Mouse (Mus musculus) thymus, postnatal 4 days (tissue): ENCODE results near the gene 1500015O10Rik.

ENCODE experiments used
- DNase-seq: peaks from one replicate; pipeline ENCODE4 v3.0.0; 2021

Gene 1500015O10Rik

DNA sequence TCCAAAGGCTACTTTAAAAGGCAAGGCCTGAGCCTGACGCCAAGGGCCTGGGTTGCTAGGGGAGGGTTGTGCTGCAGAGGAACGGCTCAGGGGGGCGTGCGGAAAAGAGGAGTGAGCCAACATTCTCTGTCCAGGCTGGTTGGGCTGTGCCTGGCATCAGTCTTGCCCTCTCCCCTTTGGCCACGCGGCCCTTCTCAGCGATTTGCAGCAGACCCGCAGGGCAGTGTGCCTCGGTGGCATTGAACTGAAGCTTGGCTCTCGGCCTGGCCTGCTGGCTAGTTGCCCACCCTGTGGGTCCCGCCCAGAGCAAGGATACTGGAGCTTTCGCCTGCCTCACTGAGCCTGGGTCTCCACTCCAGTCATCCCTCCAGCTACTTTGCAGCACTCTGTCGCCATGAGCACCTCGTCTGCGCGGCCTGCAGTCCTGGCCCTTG lies at the start of gene 1500015O10Rik:
Gene 1500015O10Rik, plus strand, starts transcription at position 112 of the 434 bp plus-strand sequence.
- DNase-seq: no peak

DNA sequence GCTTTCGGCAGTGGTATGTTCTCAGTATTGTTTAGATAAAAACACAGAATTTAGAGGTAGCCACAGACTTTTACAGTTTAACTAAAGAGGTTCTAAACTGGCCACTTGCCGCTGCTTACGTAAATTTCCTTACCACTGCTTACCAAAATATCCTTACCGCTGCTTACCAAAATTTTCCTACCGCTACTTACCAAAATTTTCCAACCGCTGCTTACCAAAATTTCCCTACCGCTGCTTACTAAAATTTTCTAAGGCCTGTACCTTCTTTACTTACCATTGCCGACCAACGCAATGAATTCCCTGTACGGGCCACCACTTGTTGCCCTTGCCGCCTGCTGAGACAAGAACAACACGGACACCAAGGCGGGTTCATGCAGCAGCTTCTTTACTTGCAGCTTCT lies 40.4 kb upstream of the 1500015O10Rik start:
- DNase-seq: no peak

DNA sequence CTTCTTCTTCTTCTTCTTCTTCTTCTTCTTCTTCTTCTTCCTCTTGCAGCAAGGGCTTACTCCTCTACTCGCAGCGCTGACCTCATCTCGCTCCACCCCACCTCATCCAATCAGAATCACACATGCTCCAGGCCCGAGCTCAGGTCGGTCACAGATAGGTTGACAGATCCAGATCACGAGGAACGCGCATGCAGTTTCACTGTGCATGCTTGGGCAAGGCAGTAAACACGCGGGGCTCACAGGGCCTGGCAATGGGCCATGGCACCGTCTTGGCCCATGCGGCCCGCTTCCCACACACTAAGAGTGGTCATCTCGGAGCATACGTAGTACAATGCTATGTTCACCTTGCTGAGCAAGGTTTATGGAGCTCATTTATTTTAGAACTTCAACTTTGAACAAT lies 39.9 kb upstream of the 1500015O10Rik start:
- no peak for DNase-seq

DNA sequence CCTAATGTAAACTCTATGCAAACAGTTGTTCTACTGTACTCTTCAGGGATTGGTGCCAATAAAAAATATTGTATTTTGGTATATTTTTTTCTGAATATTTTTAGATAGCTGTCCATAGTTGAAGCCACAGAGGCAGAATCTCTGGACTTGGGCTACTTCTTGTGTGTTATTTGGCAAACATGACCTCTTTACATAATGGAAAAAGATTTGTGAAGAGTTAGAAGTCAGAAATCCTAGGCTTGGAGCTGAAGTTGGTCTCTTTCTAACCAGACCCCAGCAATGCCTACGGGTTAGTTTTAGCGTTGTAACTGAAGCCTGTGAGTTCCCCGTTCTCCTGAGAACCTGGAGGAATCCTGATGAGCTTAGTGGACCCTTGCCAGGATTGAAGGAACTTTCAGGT lies 36.3 kb upstream of the 1500015O10Rik start:
- no peak for DNase-seq

DNA sequence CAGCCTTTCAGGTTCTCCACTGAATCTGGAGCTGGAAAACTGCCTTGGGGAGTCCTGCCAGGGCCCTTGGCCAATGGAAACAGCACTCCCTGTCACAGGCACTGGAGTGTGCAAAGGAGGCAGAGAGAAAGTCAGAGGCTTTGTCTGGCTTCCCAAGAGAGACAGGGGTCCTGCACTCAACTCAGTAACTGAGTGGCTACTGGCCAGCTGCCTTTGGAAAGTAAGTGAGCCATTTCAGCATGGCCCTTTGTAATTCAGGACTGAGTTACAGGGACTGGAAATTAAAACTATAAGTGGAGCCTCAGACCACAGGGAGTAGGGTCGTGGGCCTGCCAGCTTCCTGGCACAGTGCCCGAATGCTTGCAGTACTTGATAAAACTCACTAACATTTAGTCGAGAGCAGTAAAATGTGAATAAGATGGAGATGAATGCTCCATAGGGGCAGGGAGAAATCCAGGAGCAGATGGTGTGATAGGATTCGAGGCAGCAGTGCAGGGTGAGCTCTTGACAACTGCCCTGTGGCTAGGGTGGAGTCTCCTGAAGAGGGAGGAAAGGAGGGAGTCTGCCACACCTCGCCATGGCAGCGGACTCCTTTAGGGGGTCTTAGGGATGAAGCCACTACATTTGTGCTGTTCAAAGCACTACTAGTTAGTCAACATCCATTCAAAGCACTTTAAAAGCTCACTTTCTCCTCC lies 35.4 kb upstream of the 1500015O10Rik start:
- DNase-seq: no peak

DNA sequence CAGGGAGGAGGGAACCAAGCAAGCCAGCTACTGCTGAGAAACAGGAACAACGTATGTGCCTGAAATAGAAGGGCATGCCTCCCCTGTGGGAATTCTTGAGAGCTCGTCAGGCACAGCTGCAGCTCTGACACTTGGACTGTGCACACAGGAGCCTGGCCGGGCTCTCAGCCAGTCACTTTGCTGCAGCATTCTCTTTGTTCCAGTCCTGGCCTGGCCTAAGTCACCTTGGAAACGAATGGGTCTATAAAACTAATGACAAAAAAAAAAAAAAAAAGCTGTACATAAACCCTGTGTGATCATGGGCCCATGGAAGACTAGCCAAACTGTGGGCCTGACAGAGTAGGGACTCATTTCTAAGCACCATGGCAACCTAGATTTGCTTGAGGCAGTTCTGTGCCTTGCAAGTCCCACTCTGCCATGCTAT lies 31.8 kb upstream of the 1500015O10Rik start:
- DNase-seq: no peak

DNA sequence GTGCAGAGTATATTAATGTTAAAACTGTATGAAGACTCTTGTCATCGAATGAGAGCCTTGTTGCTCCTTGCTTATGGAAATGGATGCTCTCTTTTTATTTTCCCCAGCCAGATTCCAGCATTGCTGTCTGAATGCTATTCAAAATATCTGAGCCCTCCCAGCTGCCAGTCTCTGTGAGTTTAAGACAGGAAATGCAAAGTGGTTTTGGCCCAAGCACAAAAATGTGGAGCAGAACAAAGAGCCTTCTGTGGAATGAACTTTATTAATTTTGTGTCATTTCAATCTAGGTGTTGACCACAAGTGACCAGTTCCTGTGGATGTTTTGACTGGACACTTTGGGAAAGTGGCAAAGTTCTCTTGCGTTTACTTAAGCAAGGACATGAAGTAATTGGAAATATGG lies 15.6 kb upstream of the 1500015O10Rik start:
- DNase-seq: no peak

DNA sequence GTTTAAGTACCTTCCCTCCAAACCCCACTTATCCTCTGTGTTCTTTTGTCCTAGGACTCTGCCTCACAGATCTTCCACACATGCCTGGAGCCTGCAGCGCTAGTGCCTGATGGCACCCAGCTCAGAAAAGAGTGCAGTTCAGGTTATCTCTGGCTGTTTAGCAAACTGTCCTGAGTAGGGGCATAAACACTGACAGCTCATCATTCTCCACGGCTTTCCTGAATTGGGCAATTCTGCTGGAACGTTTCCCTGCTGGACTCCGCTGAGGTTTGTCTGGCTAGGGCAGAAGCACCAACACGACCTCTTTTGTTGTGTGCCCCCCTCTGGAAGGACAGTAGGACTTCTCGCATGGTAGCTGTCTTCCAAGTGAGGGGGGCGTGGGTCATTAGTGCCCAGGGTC lies 12.4 kb upstream of the 1500015O10Rik start:
- DNase-seq: no peak

DNA sequence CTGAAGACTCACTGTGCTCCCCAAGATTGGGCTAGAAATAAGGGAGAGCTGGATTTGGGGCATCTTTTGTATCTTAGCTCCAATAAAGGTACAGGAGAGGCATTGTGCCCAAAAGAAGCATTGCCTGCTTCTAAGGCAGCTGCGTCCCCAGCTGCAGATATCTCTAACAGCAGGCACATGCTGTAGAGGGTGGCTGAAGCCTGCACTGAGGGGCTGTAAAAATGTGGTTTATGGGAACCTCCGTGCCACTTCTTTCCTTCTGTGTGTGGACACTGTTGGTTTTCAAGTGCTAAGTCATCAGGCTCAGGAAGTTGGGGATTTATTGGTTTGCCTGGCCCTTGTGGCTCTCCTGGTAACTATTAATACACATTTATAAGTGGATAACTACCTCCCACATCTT lies 11.6 kb upstream of the 1500015O10Rik start:
- no peak for DNase-seq

DNA sequence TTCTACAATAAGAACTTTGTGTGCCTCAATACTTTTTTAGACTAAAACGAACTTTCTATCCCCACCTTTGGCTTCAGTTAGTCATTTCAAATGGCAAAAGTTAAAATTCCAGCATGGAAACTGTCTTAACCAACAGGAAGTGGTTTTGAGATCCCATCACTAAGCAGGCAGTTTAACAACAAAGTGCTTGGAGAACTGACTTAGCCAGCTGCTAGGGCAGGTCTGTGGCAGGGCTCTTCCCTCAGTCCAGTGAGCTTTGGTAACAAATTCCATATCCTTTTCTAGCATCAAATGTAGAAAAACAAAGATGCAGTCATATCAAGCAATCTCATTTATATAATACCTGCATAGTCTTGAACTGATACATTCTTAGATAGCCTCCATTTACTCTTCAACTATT lies 7.9 kb upstream of the 1500015O10Rik start:
- DNase-seq: no peak

DNA sequence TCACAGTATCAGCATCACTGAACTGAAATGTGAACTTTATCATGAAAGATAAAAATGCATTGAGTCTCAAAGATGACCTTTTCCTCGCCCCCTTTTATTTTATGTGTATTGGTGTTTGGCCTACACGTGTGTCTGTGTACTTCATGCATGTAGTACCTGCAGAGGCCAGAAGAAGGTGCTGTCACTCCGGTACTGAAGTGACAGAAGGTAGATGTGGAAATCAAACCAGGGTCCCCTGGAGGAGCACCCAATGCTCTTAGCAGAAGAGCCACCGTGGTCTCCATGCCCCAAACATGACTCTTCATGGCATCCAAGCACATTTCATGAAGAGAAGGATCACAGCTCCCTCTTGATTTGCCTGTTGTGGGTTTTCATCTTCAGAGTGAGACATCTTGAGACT lies 1.7 kb downstream of the 1500015O10Rik start:
- DNase-seq: peak; percentile 43

DNA sequence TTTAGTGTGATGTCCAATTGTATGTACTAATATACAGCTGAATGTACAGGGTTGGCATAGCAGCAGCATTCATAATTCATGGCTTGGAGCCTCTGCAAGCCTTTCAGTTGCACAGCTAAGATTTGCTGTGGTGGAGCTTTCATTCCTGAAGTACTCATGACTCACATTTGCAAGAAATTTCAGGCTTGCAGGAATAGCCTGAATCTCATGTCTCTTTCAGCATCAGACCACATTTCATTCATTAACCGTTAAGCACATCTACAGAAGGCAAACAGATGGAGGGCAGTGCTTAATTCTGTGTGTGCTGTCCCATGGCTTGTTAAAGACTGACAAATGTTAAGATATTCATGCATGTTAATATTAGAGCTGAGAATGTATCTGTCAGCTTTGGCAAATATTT lies 2.3 kb downstream of the 1500015O10Rik start:
- no peak for DNase-seq

DNA sequence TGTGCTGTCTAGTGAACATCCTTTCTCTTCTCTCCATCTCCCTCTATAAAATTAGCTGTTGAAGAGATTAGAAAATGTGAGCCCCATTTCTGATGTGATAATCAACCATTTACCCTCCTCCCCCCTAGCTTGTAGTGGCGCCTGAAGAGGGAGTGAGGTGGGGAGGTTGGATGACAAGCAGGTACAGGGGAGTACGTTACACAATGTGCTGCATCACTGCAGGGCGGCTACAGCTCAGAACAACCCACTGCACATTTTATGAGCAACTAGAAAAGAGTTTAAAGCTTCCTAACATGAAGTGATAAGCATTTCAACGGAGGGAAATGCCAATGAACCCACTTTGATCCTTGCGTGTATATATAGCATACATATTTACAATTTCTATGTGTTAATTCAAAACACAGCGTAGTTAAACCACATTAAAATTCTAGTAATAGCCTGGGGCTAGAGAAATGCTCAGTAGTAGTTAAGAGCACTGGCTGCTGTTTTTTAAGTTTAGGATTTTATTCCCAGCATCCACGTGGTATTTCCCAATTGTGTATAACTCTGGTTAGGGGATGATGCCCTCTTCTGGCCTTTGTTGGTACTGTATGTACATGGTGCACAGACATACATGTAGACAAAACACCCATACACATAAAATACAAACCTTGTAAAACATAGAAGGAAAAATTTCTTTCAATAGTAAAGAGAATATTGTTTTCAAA lies 7.6 kb downstream of the 1500015O10Rik start:
- peak; percentile 75 for DNase-seq

DNA sequence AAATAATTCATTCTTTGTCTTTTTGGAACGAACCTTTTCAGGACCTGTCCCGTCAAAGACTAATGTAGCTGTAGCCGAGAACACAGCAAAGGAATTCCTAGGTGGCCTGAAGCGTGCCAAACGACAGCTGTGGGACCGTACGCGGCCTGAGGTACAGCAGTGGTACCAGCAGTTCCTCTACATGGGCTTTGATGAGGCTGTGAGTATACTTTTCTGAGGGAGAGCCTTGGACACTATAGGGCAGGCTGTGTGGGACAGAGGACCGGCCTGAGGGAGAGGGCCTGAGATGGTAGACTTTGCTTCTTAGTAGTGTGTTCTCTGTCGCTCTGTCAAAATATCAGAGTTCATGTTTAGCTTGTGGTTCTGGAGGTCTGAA lies 8.1 kb downstream of the 1500015O10Rik start:
- DNase-seq: no peak

DNA sequence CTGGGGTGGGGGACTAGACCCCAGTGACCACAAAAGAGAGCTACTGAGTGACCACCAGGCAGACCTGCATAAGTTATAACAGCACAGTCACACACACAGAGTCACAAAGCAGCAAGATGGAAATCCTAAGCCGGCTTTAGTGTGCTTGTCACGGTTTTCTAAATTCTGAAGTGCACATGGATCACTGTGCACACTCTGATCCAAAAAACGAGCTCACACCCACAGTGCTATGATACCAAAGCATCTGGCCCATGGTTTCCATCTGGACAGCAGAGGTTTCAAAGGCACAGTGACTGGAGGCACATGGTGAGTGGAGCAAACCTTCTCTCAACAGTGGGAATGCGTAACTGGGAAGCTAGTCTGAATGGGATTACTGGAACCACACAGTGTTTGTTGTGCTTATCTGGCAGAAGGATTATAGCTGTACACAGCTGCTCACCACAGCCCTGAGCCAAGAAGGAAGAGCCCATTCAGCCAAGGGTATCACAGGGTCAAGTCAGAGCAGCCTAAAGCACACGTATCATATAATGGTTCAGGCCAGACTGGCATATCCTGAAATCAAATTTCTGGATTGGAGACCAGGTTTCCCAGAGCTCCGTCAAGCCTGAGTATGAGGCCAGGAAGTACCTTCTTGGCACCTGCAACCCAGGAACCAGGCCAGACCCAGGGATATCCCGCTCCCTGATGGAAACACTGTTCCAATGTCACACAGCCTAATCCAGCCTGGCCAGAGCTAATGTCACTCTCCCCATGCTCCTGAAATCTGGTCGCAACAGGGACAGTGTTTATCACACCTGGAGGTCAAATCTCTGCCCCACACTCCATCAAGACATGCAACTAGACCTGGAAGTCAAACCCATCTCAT lies 24.3 kb downstream of the 1500015O10Rik start:
- no peak for DNase-seq

DNA sequence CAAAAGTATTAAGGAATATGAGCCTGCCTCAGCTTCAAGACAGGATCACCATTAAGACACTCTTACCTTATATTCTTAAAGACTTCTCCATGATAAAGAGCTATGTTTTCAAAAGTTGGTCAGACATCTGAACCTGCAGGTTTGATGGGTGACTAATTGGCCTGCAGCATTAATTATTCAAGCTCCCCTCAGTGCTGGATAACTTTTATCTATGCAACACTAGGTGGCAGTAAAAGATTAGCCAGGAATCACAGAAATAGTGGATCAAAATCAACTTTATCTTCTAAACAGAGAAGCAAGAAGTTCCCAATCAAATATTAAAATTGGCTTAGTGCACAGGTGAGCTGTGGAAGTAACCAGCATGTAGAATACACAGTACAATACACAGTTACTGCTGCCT lies 29.7 kb downstream of the 1500015O10Rik start:
- no peak for DNase-seq

DNA sequence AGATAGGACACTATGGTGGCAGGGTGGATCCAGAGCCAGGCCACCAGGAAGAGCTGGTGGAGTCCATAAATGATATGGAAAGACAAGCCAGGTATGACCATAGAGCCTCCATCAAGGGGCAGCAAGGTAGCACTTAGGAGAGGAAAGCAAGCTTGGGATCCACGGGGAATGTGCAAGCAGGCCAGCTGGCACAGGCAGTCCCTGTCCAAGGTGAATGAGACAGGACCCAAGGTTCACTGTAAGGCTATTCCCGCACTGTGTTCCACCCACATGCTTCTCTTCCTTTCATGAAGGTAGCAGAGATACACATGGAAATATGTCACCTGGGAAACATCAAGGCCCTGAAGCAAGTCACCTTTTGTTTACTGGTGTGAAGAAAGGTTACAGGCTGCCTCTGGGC lies 34.1 kb downstream of the 1500015O10Rik start:
- DNase-seq: no peak

DNA sequence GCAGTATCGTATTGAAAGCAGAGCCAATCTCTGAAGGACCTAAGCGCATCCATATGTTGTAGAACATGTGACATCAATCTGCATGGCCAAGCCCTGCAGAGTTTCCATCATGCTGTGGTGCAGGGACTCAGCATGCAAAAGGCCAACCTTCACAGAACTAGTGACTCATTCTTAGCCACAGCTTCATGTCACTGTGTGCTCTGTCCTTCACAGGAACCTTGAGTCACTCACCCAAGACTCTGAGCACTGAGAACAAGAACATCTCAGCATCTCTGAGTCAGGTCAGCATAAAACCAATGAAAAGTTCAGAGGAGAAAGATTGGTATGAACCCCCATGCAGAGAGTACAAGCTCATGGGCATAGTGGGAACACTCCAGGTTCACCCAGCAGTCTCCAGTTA lies 35.9 kb downstream of the 1500015O10Rik start:
- DNase-seq: no peak

DNA sequence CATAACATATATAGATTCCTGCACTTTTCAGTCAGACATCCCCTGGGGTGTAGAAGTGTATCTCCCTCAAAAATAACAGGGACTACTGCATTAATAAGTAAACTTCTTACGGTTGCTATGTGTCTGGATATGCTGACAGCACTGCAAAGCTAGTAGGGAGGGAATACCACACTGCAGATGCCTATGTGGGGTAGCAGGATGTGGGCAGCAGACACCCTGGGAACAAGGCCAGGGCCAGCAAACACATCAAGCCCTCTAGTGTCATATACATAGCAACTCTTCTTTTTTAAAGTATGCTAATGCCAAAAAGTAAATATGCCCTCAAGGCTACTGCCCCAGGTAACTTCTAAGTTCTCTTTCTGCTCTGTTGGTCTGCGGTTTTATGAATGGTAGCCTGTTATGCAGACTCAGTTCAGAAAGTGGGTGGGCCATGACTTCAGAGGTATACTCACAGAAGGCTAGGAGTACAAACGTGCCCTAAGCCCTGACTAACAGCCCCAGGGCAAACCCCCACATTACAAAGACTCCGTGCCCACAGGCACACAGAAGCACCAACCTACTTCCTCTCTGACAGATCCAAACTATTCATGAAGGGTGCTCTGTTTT lies 38.1 kb downstream of the 1500015O10Rik start:
- DNase-seq: peak; percentile 56

DNA sequence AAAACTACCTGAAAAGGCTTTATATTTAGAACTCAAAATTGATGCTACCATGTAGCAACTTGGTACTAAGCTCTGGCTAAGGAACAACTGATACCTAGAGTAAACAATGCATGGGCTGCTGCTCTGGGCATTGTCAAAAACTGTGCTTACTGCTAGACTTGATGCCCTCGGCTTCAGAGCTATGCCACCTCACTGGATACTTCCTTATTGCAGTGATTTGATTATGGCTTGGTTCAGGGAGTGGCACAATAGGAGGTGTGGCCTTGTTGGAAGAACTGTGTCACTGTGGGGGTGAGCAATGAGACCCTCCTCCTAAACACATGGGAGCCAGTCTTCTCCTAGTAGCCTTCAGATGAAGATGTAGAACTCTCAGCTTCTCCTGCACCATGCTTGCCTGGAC lies 38.9 kb downstream of the 1500015O10Rik start:
- DNase-seq: no peak

DNA sequence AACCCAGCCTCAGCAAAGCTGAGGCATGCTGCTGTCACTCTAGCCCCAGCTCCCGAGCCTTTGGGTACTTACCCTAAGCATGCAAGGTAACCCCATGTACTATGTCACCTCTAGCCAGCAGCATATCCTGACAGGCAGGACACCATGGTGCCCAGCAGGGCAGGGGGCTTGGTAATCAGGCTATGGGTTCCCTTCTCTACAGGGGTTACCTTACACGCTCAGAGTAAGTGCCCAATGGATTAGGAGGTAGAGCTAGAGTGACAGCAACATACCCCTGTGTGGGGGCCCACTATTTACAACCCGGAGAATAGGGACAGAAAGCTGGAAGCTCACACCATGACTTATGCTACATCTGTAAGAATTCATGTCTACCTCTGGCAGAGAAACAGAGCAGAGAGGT lies 39.6 kb downstream of the 1500015O10Rik start:
- DNase-seq: no peak

DNA sequence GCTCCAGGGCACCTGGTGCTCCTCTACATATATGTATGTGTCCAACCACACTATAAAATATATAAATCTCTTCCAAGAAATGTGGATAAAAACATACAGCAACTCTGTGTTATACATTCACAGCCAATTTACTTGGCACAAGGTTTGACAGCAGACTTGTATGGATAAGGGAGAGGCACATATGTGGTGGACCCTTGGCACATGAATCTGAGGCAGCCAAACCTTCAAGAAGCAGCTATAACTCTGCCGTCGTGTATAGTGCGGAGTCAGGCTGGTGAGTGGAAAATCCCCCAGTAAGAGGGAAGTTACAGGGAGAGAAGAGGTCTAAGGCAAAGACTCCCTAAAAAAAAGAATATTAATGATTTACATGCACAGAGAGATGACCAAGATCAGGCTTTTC lies 42.3 kb downstream of the 1500015O10Rik start:
- no peak for DNase-seq

DNA sequence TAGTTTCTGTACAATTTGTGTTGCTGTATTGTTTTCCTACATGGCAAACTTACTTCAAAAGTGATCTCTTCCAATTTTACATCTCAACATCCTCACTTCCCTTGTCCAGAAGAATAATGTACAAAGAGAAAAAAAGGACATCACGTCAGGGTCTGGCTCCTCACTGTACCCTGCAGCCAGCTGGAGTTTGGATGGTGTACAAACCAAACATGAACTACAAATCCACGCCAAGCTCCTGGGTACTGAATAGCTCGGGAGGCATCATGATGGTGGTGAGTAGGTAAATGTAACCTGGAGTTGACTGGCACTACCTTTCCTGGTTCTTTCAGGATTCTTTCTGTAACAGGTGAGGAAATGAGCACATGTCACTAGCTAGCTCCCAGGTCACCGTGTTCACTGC lies 43.7 kb downstream of the 1500015O10Rik start:
- DNase-seq: no peak
